24 mouse cellular contexts compared by ENCODE assay signal in the genomic region with DNA sequence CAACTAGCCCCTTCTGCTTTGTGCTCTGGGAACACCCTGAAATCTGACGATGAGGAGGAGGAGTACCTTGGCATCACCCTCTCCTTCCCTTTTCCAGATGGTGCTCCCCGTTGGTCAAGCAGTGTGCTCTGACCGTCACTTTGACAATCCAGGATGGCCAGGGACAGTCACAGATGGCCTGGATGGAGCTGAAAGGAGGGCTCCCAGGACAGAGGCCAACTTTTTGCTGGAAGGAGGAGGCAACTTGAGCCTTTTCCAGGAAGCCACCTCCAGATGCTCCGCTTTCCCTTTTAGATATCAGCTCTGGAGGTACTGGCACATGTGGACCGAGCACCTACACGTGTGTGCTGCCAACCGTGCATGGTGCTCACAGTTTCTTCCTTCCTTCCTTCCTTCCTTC.
"Had no signal": no experiment of that assay in that cellular context is flagged by ENCODE, and none has a peak within 500 bp of the region (broad histone marks: within the 10 kb centered on the region; RNA-seq: fewer than 3 reads in every experiment).

No protein-coding gene starts in this region.

- DNase-seq: gastrocnemius, adult 2 months; gastrocnemius, postnatal 10 days; gastrocnemius, postnatal 25 days; heart, adult 18-20 months; heart, postnatal 10 days; heart, postnatal 4 days; kidney, adult 18-20 months; kidney, adult 8-10 months; kidney, postnatal 10 days; kidney, postnatal 25 days; kidney, postnatal 4 days; liver; liver, embryonic 13.5 days; liver, postnatal 0 days had no signal

- H3K4me3 ChIP-seq: gastrocnemius, adult 2 months; heart, embryonic 10.5 days; heart, embryonic 12.5 days; hindbrain, embryonic 10.5 days; hindbrain, embryonic 12.5 days; intestine, embryonic 15.5 days; layer of hippocampus, adult 2 months; limb, embryonic 10.5 days; limb, embryonic 12.5 days; liver, embryonic 13.5 days; liver, embryonic 15.5 days had no signal

- H3K27ac ChIP-seq: gastrocnemius, adult 2 months; heart, embryonic 10.5 days; hindbrain, embryonic 10.5 days; hindbrain, embryonic 12.5 days; hindbrain, embryonic 14.5 days; intestine, embryonic 15.5 days; layer of hippocampus, adult 2 months; limb, embryonic 10.5 days; limb, embryonic 12.5 days; liver, embryonic 13.5 days; liver, embryonic 15.5 days had no signal
